Comparison of ENCODE assay signal across 28 mouse cellular contexts in genomic region chr15:94957202-94957601, GRCm38 (mm10).
A peak's percentile ranks its signal among the peaks of the same experiment; 100 is the strongest.
DNase-seq lines count a peak whose midpoint lies in the region; ATAC-seq and TF ChIP-seq lines count a peak whose summit lies in the region.
"Had no signal": no experiment of that assay in that cellular context is flagged by ENCODE, and none has a peak within 500 bp of the region (broad histone marks: within the 10 kb centered on the region; RNA-seq: fewer than 3 reads in every experiment).

No protein-coding gene starts in this region.

- no peak overlapping the region for H3K4me2 ChIP-seq in forebrain, embryonic 15.5 days (replicated peaks)
- no peak overlapping the region for H3K4me2 ChIP-seq in forebrain, postnatal 0 days (ENCODE audit: low read depth)
- H3K4me2 ChIP-seq in intestine, embryonic 15.5 days (replicated peaks): no peak overlapping the region
- H3K4me2 ChIP-seq in intestine, postnatal 0 days (replicated peaks; ENCODE audit: low read depth): no peak overlapping the region
- H3K4me2 ChIP-seq: embryonic facial prominence, embryonic 13.5 days; embryonic facial prominence, embryonic 15.5 days; forebrain, embryonic 12.5 days had no signal

- intact Hi-C loops in left cerebral cortex, adult 2 months (cut with DNase I): no loop called here
- intact Hi-C loops in left cerebral cortex, postnatal 10 days (cut with DNase I): no loop called here

- no peaks in the 10 kb centered on the region for H3K27me3 ChIP-seq in forebrain, embryonic 15.5 days
- no peaks in the 10 kb centered on the region for H3K27me3 ChIP-seq in forebrain, postnatal 0 days (ENCODE audit: insufficient read depth, low read length)
- no peaks in the 10 kb centered on the region for H3K27me3 ChIP-seq in intestine, embryonic 15.5 days (replicated peaks)
- H3K27me3 ChIP-seq in intestine, postnatal 0 days (replicated peaks; ENCODE audit: control insufficient read depth, insufficient read depth, low read length): no peaks in the 10 kb centered on the region
- H3K27me3 ChIP-seq: CH12.LX; embryonic facial prominence, embryonic 13.5 days; embryonic facial prominence, embryonic 15.5 days; forebrain, embryonic 12.5 days; Patski had no signal

- H3K4me3 ChIP-seq in forebrain, embryonic 15.5 days: no peak overlapping the region
- no peak overlapping the region for H3K4me3 ChIP-seq in forebrain, postnatal 0 days (ENCODE audit: low read depth, low read length)
- no peak overlapping the region for H3K4me3 ChIP-seq in left cerebral cortex, adult 2 months
- H3K4me3 ChIP-seq in intestine, embryonic 15.5 days (replicated peaks): no peak overlapping the region
- no peak overlapping the region for H3K4me3 ChIP-seq in intestine, postnatal 0 days (ENCODE audit: low read depth, low read length)
- H3K4me3 ChIP-seq: embryonic facial prominence, embryonic 13.5 days; embryonic facial prominence, embryonic 15.5 days; erythroblast, embryonic 14.5 days; forebrain, embryonic 10.5 days; forebrain, embryonic 12.5 days had no signal

- ATAC-seq in forebrain, embryonic 15.5 days (replicated peaks): no peak
- ATAC-seq in forebrain, postnatal 0 days: no peak
- peak; percentile 41; the same call in 1 of the 2 replicates for ATAC-seq in intestine, embryonic 15.5 days
- peak; percentile 68 for ATAC-seq in intestine, postnatal 0 days
- ATAC-seq: activated CD4-positive, CD25-positive, alpha-beta regulatory T cell, adult 4 months; CD4-positive, CD25-positive, alpha-beta regulatory T cell, adult 4 months; forebrain, embryonic 14.5 days; Patski had no signal

- no peaks in the 10 kb centered on the region for H3K9me3 ChIP-seq in forebrain, embryonic 15.5 days
- H3K9me3 ChIP-seq in forebrain, postnatal 0 days (ENCODE audit: low read length): no peaks in the 10 kb centered on the region
- H3K9me3 ChIP-seq in intestine, embryonic 15.5 days: no peaks in the 10 kb centered on the region
- H3K9me3 ChIP-seq in intestine, postnatal 0 days (ENCODE audit: control insufficient read depth): no peaks in the 10 kb centered on the region
- H3K9me3 ChIP-seq: embryonic facial prominence, embryonic 13.5 days; embryonic facial prominence, embryonic 15.5 days; forebrain, embryonic 10.5 days; forebrain, embryonic 12.5 days had no signal

- no peak overlapping the region for H3K9ac ChIP-seq in forebrain, embryonic 15.5 days (replicated peaks)
- no peak overlapping the region for H3K9ac ChIP-seq in forebrain, postnatal 0 days
- H3K9ac ChIP-seq in intestine, embryonic 15.5 days: no peak overlapping the region
- H3K9ac ChIP-seq in intestine, postnatal 0 days (ENCODE audit: low read depth, low read length): no peak overlapping the region
- H3K9ac ChIP-seq: embryonic facial prominence, embryonic 13.5 days; embryonic facial prominence, embryonic 15.5 days; forebrain, embryonic 12.5 days had no signal

- WGBS in forebrain, embryonic 15.5 days: 55% methylated on average over 4 of the region's 4 CpGs
- WGBS in forebrain, postnatal 0 days: 51% methylated on average over 4 of the region's 4 CpGs
- 67% methylated on average over 4 of the region's 4 CpGs for WGBS in intestine, embryonic 15.5 days
- WGBS in intestine, postnatal 0 days: 45% methylated on average over 4 of the region's 4 CpGs

- no peak for TF ChIP-seq CTCF in forebrain, postnatal 0 days (IDR thresholded peaks at IDR 0.05; ENCODE audit: low read depth)
- TF ChIP-seq CTCF in left cerebral cortex, adult 2 months (IDR thresholded peaks at IDR 0.05): no peak
- no peak for TF ChIP-seq CTCF in intestine, postnatal 0 days (IDR thresholded peaks at IDR 0.05; ENCODE audit: low read depth)

- H3K27ac ChIP-seq in forebrain, embryonic 15.5 days (replicated peaks): peak overlapping the region; percentile 35; the same call in 1 of the 2 replicates
- no peak overlapping the region for H3K27ac ChIP-seq in forebrain, postnatal 0 days (ENCODE audit: low read depth, low read length)
- peak overlapping the region; percentile 4; the same call in 1 of the 2 replicates for H3K27ac ChIP-seq in left cerebral cortex, adult 2 months
- no peak overlapping the region for H3K27ac ChIP-seq in intestine, embryonic 15.5 days
- H3K27ac ChIP-seq in intestine, postnatal 0 days (ENCODE audit: low read depth, low read length): no peak overlapping the region
- H3K27ac ChIP-seq: embryonic facial prominence, embryonic 13.5 days; embryonic facial prominence, embryonic 15.5 days; forebrain, embryonic 10.5 days; forebrain, embryonic 12.5 days had no signal

- no peak for DNase-seq in forebrain, postnatal 0 days
- no peak for DNase-seq in left cerebral cortex, adult 2 months (ENCODE audit: extremely low spot score in 1 of 2, low spot score in 2 of 2)
- DNase-seq in left cerebral cortex, postnatal 10 days (ENCODE audit: extremely low spot score in 1 of 2, low spot score in 2 of 2): no peak
- DNase-seq in gastrocnemius, adult 18-20 months (ENCODE audit: low spot score): no peak
- DNase-seq: adrenal gland, adult 8-10 months; adrenal gland, postnatal 14 days; adrenal gland, postnatal 36 days; B cell, adult 2 months; cerebellum, adult 11-12 months; cerebellum, adult 2 months; cerebellum, adult 9-10 months; cerebellum, postnatal 10 days; cerebellum, postnatal 25 days; embryo, embryonic 11 days had no signal

- H3K4me1 ChIP-seq in forebrain, embryonic 15.5 days: peaks cover 3% of the 10 kb centered on the region; the same call in 1 of the 2 replicates
- no peaks in the 10 kb centered on the region for H3K4me1 ChIP-seq in forebrain, postnatal 0 days (ENCODE audit: insufficient read depth)
- no peaks in the 10 kb centered on the region for H3K4me1 ChIP-seq in intestine, embryonic 15.5 days (replicated peaks)
- H3K4me1 ChIP-seq in intestine, postnatal 0 days (replicated peaks; ENCODE audit: control insufficient read depth, insufficient read depth, low read length): no peaks in the 10 kb centered on the region
- H3K4me1 ChIP-seq: embryonic facial prominence, embryonic 13.5 days; embryonic facial prominence, embryonic 15.5 days; forebrain, embryonic 10.5 days; forebrain, embryonic 12.5 days had no signal

- H3K36me3 ChIP-seq in forebrain, embryonic 15.5 days: no peaks in the 10 kb centered on the region
- H3K36me3 ChIP-seq in forebrain, postnatal 0 days (ENCODE audit: insufficient read depth): no peaks in the 10 kb centered on the region
- H3K36me3 ChIP-seq in intestine, embryonic 15.5 days: no peaks in the 10 kb centered on the region
- H3K36me3 ChIP-seq in intestine, postnatal 0 days (ENCODE audit: control insufficient read depth, insufficient read depth): no peaks in the 10 kb centered on the region
- H3K36me3 ChIP-seq: embryonic facial prominence, embryonic 13.5 days; embryonic facial prominence, embryonic 15.5 days; forebrain, embryonic 10.5 days; forebrain, embryonic 12.5 days; G1E had no signal

Comparison
In these comparisons a context has a peak if more than half of its experiments do, and no peak if none do; other contexts are left out.
1. H3K27ac ChIP-seq: peak in forebrain, embryonic 15.5 days (single experiment) and left cerebral cortex, adult 2 months (single experiment); none in forebrain, postnatal 0 days (single experiment), intestine, embryonic 15.5 days (single experiment) and intestine, postnatal 0 days (single experiment).
2. ATAC-seq: peak in intestine, embryonic 15.5 days (single experiment) and intestine, postnatal 0 days (single experiment); none in forebrain, embryonic 15.5 days (single experiment) and forebrain, postnatal 0 days (single experiment).